Mouse (Mus musculus) heart, adult 2 months (tissue): ENCODE measurements around the gene Cuedc2. TPM values are rescaled to one million over a fixed set of nuclear protein-coding genes. Genes with fewer than 3 reads are reported as not detected.

ENCODE experiments used
- DNase-seq, 2 experiments: peaks; one replicate each; pipeline ENCODE4 v3.0.0; 2021
- H3K27ac ChIP-seq: fragments of 200-600 bp; 2 replicates; pipeline ENCODE4 v1.8.1; 2022
- H3K27me3 ChIP-seq: fragments of 200-500 bp; 2 replicates; pipeline ENCODE4 v1.6.1; 2012; ENCODE audit warnings: mild to moderate bottlenecking, low read length, inconsistent platforms, mixed read lengths; ENCODE audit not compliant: control insufficient read depth, insufficient read depth
- H3K36me3 ChIP-seq: fragments of 200-500 bp; 2 replicates; pipeline ENCODE4 v1.6.1; 2012; ENCODE audit warnings: low read length, inconsistent platforms; ENCODE audit not compliant: control insufficient read depth, insufficient read depth
- H3K4me1 ChIP-seq: fragments of 200-500 bp; 2 replicates; pipeline ENCODE4 v1.6.1; 2011; ENCODE audit warnings: low read length; ENCODE audit not compliant: control insufficient read depth, insufficient read depth
- H3K4me3 ChIP-seq: fragments of 200-600 bp; 2 replicates; pipeline ENCODE4 v1.8.1; 2022
- H3K79me2 ChIP-seq: fragments of 200-500 bp; replicated peaks from 2 replicates; pipeline ENCODE4 v1.6.1; 2012; ENCODE audit warnings: mild to moderate bottlenecking, inconsistent platforms, low read length, moderate library complexity, mixed read lengths; ENCODE audit not compliant: control insufficient read depth, insufficient read depth
- H3K9ac ChIP-seq: fragments of 200-500 bp; 2 replicates; pipeline ENCODE4 v1.6.1; 2012; ENCODE audit warnings: low read depth, mild to moderate bottlenecking, control low read depth, inconsistent platforms, low read length, mixed read lengths
- CTCF ChIP-seq: fragments of 200-600 bp; IDR thresholded peaks from 2 replicates; pipeline ENCODE4 v1.8.1; 2022; ENCODE audit warnings: antibody characterized with exemption, mild to moderate bottlenecking, moderate library complexity
- EP300 ChIP-seq: fragments of 200-500 bp; IDR thresholded peaks from 2 replicates; pipeline ENCODE4 v1.6.1; 2011; ENCODE audit warnings: low read depth, low read length, control low read depth; ENCODE audit not compliant: insufficient read depth
- POLR2A ChIP-seq: fragments of 200-500 bp; IDR thresholded peaks from 2 replicates; pipeline ENCODE4 v1.6.1; 2011; ENCODE audit warnings: mild to moderate bottlenecking, low read depth, low read length, control low read depth; ENCODE audit not compliant: insufficient read depth
- WGBS: fragments of 180-500 bp; shearing (Covaris S2); methylation state at CpG from one replicate; pipeline ENCODE4 v1.1.7; 2018; 5-methylcytosine and 5-hydroxymethylcytosine counted together
- intact Hi-C: fragments of 180-260 bp; cut with DNase I; formaldehyde crosslinking; loops from one replicate; pipeline ENCODE4 v1.15.1; 2025
- polyA plus RNA-seq: library from polyadenylated mRNA; depleted of rRNA; stranded (reverse); fragments of >200 nt; gene quantifications from 2 replicates; pipeline ENCODE4 v1.2.3, GENCODE M21; 2012
- total RNA-seq, 2 experiments: library from RNA; stranded (reverse); gene quantifications; 2 replicates each; pipeline ENCODE4 v1.2.3; 2021

The Cuedc2 gene
- total and polyA plus RNA-seq, 3 experiments = 58.7 to 91.3 (median 79.8) TPM

- intact Hi-C loops = no loop called here
- 54% methylated on average over 4 of the region's 4 CpGs for WGBS
Observed at GRCm38 (mm10) chr19:46296938-46297337, 41.6 kb downstream of the Cuedc2 start.

GRCm38 (mm10) chr19:46290535-46291105, 47.9 kb downstream of the Cuedc2 start:
- intact Hi-C loops = no loop called here
- Histone ChIP-seq H3K4me1 (no peaks in the 10 kb centered on the region), H3K27ac (no peak overlapping the region), H3K27me3 (0 out of 2 replicates have a peak, but pooled peaks cover 2% of the 10 kb centered on the region), H3K36me3 (no peaks in the 10 kb centered on the region), H3K9ac (no peak overlapping the region), H3K79me2 (no peaks in the 10 kb centered on the region), H3K4me3 (no peak overlapping the region)
- TF ChIP-seq CTCF = no peak
- TF ChIP-seq EP300 = no peak
- 53% methylated on average over 12 of the region's 12 CpGs for WGBS
- DNase-seq = no peak

More at GRCm38 (mm10) chr19:46296938-46297337, 41.6 kb downstream of the Cuedc2 start:
- H3K79me2 ChIP-seq = no peaks in the 10 kb centered on the region
- no peak overlapping the region for H3K4me3 ChIP-seq
- H3K9ac ChIP-seq = no peak overlapping the region
- no peak for TF ChIP-seq POLR2A
- TF ChIP-seq CTCF = no peak
- no peak for TF ChIP-seq EP300
- DNase-seq = no peak
- no peaks in the 10 kb centered on the region for H3K36me3 ChIP-seq
- H3K27ac ChIP-seq = no peak overlapping the region
- no peaks in the 10 kb centered on the region for H3K4me1 ChIP-seq
- 0 out of 2 replicates have a peak, but pooled peaks cover 2% of the 10 kb centered on the region for H3K27me3 ChIP-seq

GRCm38 (mm10) chr19:46287566-46287965, 50.9 kb downstream of the Cuedc2 start:
- TF ChIP-seq CTCF (no peak), POLR2A (no peak), EP300 (no peak)
- H3K27ac ChIP-seq = no peak overlapping the region
- H3K4me3 ChIP-seq = no peak overlapping the region
- 0 out of 2 replicates have a peak, but pooled peaks cover 2% of the 10 kb centered on the region for H3K27me3 ChIP-seq
- DNase-seq = no peak
- intact Hi-C loops = no loop called here
- no peaks in the 10 kb centered on the region for H3K79me2 ChIP-seq
- no peaks in the 10 kb centered on the region for H3K36me3 ChIP-seq
- whole genome bisulfite sequencing = 90% methylated on average over 3 of the region's 3 CpGs
- H3K9ac ChIP-seq = no peak overlapping the region
- no peaks in the 10 kb centered on the region for H3K4me1 ChIP-seq

- intact Hi-C loops = no loop called here
- no peaks in the 10 kb centered on the region for H3K36me3 ChIP-seq
- no peaks in the 10 kb centered on the region for H3K79me2 ChIP-seq
- 90% methylated on average over 3 of the region's 3 CpGs for WGBS
- no peak for DNase-seq
- no peak overlapping the region for H3K27ac ChIP-seq
- H3K27me3 ChIP-seq = no peaks in the 10 kb centered on the region
- H3K4me3 ChIP-seq = no peak overlapping the region
- TF ChIP-seq CTCF (no peak), EP300 (no peak), POLR2A (no peak)
- no peak overlapping the region for H3K9ac ChIP-seq
- H3K4me1 ChIP-seq = no peaks in the 10 kb centered on the region
Observed at GRCm38 (mm10) chr19:46286926-46287325, 51.6 kb downstream of the Cuedc2 start.

- Histone ChIP-seq H3K79me2 (no peaks in the 10 kb centered on the region), H3K27ac (no peak overlapping the region), H3K4me3 (no peak overlapping the region), H3K4me1 (no peaks in the 10 kb centered on the region), H3K27me3 (no peaks in the 10 kb centered on the region), H3K36me3 (no peaks in the 10 kb centered on the region), H3K9ac (no peak overlapping the region)
- DNase-seq = peak; percentile 46 to 54
- intact Hi-C loops = no loop called here
- TF ChIP-seq POLR2A (no peak), EP300 (no peak), CTCF (no peak)
- 74% methylated on average over 6 of the region's 6 CpGs for WGBS
Observed at GRCm38 (mm10) chr19:46286047-46286446, 52.5 kb downstream of the Cuedc2 start.

- DNase-seq = no peak
- no peak overlapping the region for H3K4me3 ChIP-seq
- intact Hi-C loops = no loop called here
- no peak overlapping the region for H3K27ac ChIP-seq
- TF ChIP-seq POLR2A (no peak), EP300 (no peak), CTCF (no peak)
- no peak overlapping the region for H3K9ac ChIP-seq
- WGBS = 89% methylated on average over 7 of the region's 7 CpGs
- H3K36me3 ChIP-seq = no peaks in the 10 kb centered on the region
- H3K4me1 ChIP-seq = no peaks in the 10 kb centered on the region
- H3K27me3 ChIP-seq = no peaks in the 10 kb centered on the region
- no peaks in the 10 kb centered on the region for H3K79me2 ChIP-seq
Observed at GRCm38 (mm10) chr19:46285631-46286030, 52.9 kb downstream of the Cuedc2 start.
